Mouse (Mus musculus): ENCODE results near the gene Uck2.

Gene Uck2

GRCm38 (mm10) chr1:167285320-167285355, at the start of gene Uck2:
Gene Uck2 (minus strand): TSS chr1:167285320.
- DNase-seq (ENCODE audit: low spot score): no peak

DNA sequence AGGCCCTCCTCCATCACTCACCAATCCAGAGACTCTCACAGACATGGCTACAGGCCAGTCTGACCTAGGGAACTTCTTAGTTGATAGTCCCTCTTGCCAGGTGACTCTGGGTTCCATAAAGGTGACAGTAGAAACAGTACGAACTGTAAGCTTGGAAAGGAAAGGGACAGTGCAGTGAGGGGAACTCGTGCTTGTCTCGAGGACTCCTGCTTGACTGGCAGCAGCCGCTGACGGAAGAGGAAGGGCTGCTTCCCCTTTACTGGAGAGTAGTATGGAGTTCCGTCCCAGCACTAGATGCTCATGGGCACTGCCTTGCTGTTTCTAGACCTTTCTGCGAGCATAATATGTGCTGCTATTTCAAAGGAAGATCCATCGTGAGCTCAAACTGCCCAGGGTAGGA, 46.0 kb upstream of the Uck2 start:
- DNase-seq (ENCODE audit: low spot score): no peak

- DNase-seq (ENCODE audit: low spot score): no peak
Measured at GRCm38 (mm10) chr1:167328776-167329175, 43.7 kb upstream of the Uck2 start.

DNA sequence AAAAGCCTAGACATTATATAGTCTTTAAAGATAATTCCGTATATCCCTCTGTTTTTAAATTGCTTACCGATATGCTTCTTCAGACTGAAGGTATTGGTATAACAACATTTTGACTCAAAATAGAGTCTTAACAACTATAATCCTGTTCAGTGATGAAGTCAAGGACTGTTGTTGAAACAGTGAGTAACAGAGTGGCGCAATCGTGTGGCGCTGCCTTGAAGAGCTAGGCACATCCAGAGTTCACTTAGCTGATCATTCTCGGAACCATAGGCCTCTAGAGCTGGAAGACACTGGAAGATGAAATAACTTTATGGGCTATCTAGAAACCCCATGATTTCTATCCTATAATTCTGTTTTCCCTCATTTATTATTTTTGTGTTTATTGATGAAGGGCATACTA, 36.6 kb upstream of the Uck2 start:
- DNase-seq (ENCODE audit: low spot score): no peak

GRCm38 (mm10) chr1:167313220-167313619, 28.1 kb upstream of the Uck2 start:
- DNase-seq (ENCODE audit: low spot score): no peak

DNA sequence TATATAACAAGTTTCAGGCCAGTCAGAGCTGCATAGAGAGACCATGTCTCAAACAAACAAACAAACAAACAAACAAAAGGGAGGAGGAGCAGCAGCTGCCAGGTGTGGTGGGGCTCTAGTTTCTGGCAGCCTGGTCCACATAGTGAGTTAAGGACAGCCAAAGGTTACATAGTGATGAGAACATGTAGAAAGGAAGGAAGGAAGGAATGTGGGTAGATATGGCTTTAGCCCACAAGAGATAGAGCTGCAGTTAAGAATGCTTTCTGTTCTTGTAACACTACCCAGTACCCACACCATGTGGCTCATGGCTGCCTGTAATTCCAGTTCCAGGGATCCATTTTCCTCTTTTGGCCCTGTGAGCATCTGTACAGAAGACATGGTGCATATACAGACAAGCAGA, 27.2 kb upstream of the Uck2 start:
- no peak for DNase-seq (ENCODE audit: low spot score)

DNA sequence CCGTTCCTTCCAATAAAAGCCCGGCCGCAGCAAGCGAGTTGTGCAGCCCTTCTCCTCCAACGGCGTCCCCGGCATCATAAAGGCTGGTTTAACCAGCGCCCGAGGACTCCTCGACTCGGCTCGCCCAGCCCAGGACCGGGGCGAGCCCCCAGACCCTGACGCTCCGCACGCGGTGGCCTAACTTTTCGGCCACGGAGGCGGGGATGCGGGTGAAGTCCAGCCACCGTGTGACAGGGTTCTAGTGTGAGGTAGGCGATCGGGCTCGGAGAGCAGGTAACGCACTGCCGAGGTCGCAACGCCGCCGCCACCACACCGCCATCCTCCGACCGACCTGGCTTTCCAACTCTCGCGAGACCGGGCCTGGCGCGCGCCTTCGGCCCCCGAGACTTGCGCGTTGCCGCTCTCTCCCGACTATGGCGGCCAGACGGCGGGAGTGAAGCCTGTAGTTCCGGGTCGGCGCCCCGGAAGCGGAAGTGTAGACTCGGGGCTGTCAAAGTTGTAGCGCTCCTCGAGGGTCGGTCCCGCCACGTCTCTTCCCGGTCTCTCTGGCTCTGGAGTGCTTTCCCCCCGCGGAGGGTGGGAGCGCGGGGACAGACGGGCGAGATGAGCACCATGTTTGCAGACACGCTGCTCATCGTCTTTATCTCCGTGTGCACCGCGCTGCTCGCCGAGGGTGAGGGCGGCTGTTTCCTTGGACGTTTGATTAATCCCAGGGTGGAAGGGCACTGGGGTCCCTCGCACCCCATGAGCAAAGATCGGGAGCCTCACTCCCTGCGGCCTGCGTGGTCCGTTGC, 23.3 kb upstream of the Uck2 start, which contains the start of gene Tmco1:
Tmco1 (plus strand) TSS at position 118 of the 794 bp plus-strand sequence.
- DNase-seq (ENCODE audit: low spot score): peak; percentile 98

GRCm38 (mm10) chr1:167307674-167308073, 22.6 kb upstream of the Uck2 start:
- DNase-seq (ENCODE audit: low spot score): no peak

DNA sequence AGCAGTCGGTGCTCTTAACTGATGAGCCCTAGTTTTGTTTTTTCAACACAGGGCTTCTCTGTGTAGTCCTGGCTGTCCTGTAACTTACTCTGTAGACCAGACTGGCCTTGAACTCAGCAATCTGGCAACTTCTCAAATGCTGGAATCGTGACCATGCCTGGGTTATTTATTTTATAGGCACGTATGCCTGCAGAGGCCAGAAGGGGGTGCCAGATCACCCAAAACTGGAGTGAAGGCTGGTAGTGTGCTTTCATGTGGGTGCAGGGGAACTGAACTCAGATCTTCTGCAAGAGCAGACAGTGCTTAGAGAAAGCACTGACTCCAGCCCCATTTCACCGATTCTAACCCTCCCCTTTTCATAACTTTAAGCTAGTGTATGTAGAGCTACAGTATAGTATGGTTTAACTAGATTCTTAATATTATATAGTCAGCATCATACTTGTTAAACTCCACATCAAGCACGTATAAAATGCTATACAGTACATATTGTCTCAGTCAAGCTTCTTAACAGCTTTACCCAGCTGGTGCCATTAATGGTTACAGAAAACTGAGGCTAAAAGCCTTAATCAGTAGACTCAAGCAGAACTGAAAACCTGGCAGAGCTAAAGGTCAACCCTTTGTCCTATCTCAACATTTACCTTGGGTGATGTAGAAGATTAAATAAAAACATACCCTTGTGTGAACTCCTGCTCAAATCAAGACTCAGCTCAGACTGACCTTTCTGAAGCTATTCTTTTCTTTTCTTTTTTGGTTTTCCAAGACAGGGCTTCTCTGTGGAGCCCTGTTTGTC, 21.5 kb upstream of the Uck2 start:
- no peak for DNase-seq (ENCODE audit: low spot score)

GRCm38 (mm10) chr1:167305501-167306137, 20.5 kb upstream of the Uck2 start:
- DNase-seq (ENCODE audit: low spot score): no peak

DNA sequence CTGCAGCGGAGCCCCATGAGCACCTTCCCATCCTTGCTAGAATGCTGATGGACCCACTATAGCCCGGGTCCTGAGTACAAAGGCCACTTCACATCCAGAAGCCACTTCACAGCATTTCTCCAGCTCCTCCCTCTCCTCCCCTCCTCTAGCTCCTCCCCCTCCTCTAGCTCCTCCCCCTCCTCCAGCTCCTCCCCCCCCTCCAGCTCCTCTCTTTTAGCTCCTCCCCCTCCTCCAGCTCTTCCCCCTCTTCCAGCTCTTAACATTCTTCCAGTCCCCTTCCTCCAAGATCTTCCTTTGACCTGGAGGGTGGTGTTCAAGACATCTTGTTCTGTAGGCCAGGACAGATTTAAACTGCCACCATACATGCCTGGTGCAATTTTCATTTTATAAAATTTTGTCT, 15.0 kb upstream of the Uck2 start:
- DNase-seq (ENCODE audit: low spot score): no peak

GRCm38 (mm10) chr1:167295679-167296402, 10.7 kb upstream of the Uck2 start:
- no peak for DNase-seq (ENCODE audit: low spot score)

- DNase-seq (ENCODE audit: low spot score): no peak
Measured at GRCm38 (mm10) chr1:167292447-167292846, 7.3 kb upstream of the Uck2 start.

DNA sequence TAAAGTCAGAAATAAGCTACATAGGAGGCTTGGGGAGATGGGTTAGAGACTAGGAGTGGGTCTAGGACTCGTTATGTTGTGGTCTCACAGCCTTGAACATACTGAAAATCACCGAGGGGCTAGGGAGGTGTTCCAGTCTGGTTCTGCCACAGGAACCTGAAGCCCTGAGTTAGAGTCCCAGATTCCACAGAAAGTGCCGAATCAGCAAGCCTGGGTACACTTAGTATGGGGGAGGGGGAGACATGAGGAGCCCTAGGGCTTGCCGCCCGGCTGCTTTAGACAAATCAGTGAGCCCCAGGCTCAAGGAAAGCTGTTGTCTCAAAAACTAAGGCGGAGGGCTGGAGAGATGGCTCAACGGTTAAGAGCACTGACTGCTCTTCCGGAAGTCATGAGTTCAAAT, 6.5 kb upstream of the Uck2 start:
- no peak for DNase-seq (ENCODE audit: low spot score)

DNA sequence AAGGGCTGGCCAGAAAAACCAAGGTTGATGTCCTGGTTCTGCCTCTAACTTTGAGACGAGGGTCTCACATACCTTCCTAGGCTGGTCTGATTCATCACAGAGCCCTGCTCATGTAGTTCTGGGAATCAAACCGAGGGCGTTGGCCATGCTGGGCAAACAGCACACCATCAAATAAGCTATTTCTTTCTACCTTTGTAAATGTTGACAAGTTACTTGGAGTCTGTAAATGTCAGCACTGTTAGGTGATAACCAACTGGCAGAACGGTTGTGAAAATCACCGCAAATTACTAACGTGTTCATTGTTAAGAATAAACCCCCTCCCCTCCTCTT, 5.1 kb upstream of the Uck2 start:
- no peak for DNase-seq (ENCODE audit: low spot score)

- DNase-seq (ENCODE audit: low spot score): no peak
Measured at GRCm38 (mm10) chr1:167289567-167290262, 4.6 kb upstream of the Uck2 start.

- no peak for DNase-seq (ENCODE audit: low spot score)
Measured at GRCm38 (mm10) chr1:167288665-167289538, 3.8 kb upstream of the Uck2 start.

- no peak for DNase-seq (ENCODE audit: low spot score)
Measured at GRCm38 (mm10) chr1:167287156-167287555, 2.0 kb upstream of the Uck2 start.

DNA sequence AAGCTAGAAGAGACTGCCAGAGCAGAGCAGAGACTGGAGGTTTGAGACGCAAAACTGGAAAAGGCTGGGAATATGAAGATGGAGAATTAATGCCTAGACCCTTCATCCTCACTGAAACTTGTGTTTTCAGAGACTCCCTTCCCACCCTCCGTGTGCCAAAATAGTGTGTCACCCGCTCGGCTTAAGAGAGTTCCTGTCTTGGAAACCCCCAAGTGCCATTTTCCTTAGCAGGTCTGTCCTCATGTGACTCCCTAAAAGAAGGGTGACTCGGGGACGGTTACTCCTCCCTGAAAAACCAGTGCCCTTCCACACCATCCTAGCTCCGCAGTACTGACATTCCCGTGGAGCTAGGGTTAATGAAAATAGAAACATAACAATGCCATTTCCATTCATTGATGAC, 236 bp upstream of the Uck2 start:
- no peak for DNase-seq (ENCODE audit: low spot score)

DNA sequence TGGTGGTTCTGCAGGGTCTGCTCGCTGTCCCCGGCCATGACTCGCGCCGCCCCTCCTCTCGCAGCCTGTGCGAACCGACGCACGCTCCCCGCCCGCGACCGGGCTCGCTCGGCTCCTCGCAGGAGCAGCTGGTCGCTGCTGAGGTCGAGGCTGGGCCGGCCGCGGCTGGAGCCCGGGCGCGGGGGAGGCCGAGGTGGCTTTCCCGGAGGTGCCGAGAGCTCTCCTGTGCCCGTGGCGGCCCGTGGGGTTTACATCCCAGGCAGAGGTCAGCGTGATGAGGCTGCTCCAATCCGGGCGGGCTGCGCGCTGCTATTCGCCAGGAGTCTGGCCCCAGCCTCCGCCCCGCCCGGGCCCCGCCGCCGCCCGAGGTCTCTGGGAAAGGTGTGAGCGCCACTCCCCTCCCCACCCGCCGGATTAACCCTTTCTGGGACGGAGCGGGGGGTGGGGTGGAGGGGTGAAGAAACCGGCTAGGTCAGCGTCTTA, 242 bp downstream of the Uck2 start:
- peak; percentile 73 for DNase-seq (ENCODE audit: low spot score)

DNA sequence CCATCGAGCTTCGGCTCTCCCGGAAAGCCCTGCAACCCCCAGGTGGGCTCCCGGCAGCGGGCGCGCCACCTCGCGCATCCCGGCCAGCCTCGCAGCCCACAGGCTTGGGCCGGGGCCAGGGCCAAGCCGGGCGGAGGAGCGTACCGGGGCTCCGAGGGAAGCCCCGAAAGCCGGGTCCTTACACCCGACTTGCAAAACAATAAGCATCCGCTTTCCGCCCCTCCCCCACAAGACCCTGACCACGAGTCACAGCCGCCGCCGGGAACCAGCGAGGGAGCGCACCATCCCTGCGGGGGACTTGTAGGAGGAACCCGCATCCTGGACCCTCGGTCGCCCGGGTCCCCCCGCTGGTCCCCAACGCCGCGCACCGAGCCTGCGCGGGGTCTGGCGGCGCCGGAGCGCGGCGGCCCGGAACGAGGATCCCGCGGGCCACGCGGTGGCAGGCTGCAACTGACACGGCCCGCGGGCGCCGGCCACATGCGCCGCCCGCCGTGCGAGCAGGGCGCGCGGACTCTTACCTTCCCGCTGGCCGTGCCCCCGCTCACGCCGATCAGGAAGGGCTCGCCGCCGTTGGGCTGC, 773 bp downstream of the Uck2 start:
- DNase-seq (ENCODE audit: low spot score): peak; percentile 59

Measured in ovary, postnatal 10 days (tissue).